Mouse (Mus musculus): Measurements from ENCODE around the gene Bag1. TPM values are rescaled to one million over a fixed set of nuclear protein-coding genes. Genes with fewer than 3 reads are reported as not detected.

Gene Bag1
- polyA plus RNA-seq, 1 experiment from 2014 or later: 128 TPM

- WGBS (ENCODE audit: insufficient replicate concordance): 74% methylated on average over 4 of the region's 4 CpGs
- no peaks in the 10 kb centered on the region for H3K27me3 ChIP-seq (ENCODE audit: insufficient read depth, low read length)
- ATAC-seq (no peak), DNase-seq (no peak)
- no peak for TF ChIP-seq EP300 (IDR thresholded peaks at IDR 0.05; ENCODE audit: low read depth)
- no peak for TF ChIP-seq CTCF (IDR thresholded peaks at IDR 0.05; ENCODE audit: low read depth)
- H3K9me3 ChIP-seq (ENCODE audit: low read length): no peaks in the 10 kb centered on the region
- H3K4me3 ChIP-seq (ENCODE audit: low read depth, low read length): no peak overlapping the region
- H3K9ac ChIP-seq (replicated peaks): no peak overlapping the region
- no peak overlapping the region for H3K4me2 ChIP-seq (ENCODE audit: low read depth, low read length)
- no peaks in the 10 kb centered on the region for H3K4me1 ChIP-seq (ENCODE audit: insufficient read depth)
- no peak overlapping the region for H3K27ac ChIP-seq (ENCODE audit: low read depth)
- H3K36me3 ChIP-seq (replicated peaks; ENCODE audit: insufficient read depth, low read length): no peaks in the 10 kb centered on the region
Observed at GRCm38 (mm10) chr4:40889983-40890382, 58.1 kb downstream of the Bag1 start.

- H3K4me2 ChIP-seq (ENCODE audit: low read depth, low read length): no peak overlapping the region
- H3K9ac ChIP-seq (replicated peaks): no peak overlapping the region
- H3K36me3 ChIP-seq (replicated peaks; ENCODE audit: insufficient read depth, low read length): no peaks in the 10 kb centered on the region
- ATAC-seq (peak; percentile 94), DNase-seq (peak; percentile 46)
- H3K9me3 ChIP-seq (ENCODE audit: low read length): no peaks in the 10 kb centered on the region
- H3K4me1 ChIP-seq (ENCODE audit: insufficient read depth): no peaks in the 10 kb centered on the region
- 39% methylated on average over 3 of the region's 3 CpGs for WGBS (ENCODE audit: insufficient replicate concordance)
- no peaks in the 10 kb centered on the region for H3K27me3 ChIP-seq (ENCODE audit: insufficient read depth, low read length)
- no peak overlapping the region for H3K4me3 ChIP-seq (ENCODE audit: low read depth, low read length)
- H3K27ac ChIP-seq (ENCODE audit: low read depth): peak overlapping the region; percentile 45; the same call in 1 of the 2 replicates
- TF ChIP-seq EP300 (IDR thresholded peaks at IDR 0.05; ENCODE audit: low read depth) (no peak), CTCF (IDR thresholded peaks at IDR 0.05; ENCODE audit: low read depth) (no peak)
Observed at GRCm38 (mm10) chr4:40889252-40889651, 58.8 kb downstream of the Bag1 start.

DNA sequence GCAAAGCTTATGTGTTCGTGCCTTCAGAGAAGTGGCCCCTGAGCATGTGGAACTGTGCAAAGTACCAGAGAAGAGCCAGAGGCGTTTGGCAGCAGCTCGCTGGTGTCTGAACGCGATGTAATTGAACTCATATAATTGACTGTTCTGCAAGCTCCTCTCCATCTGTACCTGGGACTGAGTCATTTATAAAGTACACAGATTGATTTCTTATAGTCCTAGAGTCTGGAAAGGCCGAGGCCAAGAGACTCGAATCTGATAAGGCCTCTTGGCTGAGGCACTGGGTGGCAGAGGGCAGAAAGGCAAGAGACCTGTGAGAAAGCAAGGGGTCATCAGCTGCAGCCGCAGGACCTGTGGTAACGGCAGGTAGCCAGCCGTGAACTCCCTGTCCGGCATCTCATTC lies 59.3 kb downstream of the Bag1 start:
- no peaks in the 10 kb centered on the region for H3K27me3 ChIP-seq (ENCODE audit: insufficient read depth, low read length)
- ATAC-seq (peak; percentile 70), DNase-seq (no peak)
- 72% methylated on average over 11 of the region's 11 CpGs for WGBS (ENCODE audit: insufficient replicate concordance)
- no peak overlapping the region for H3K9ac ChIP-seq (replicated peaks)
- no peaks in the 10 kb centered on the region for H3K4me1 ChIP-seq (ENCODE audit: insufficient read depth)
- no peaks in the 10 kb centered on the region for H3K9me3 ChIP-seq (ENCODE audit: low read length)
- H3K4me2 ChIP-seq (ENCODE audit: low read depth, low read length): no peak overlapping the region
- no peak for TF ChIP-seq CTCF (IDR thresholded peaks at IDR 0.05; ENCODE audit: low read depth)
- TF ChIP-seq EP300 (IDR thresholded peaks at IDR 0.05; ENCODE audit: low read depth): no peak
- H3K27ac ChIP-seq (ENCODE audit: low read depth): peak overlapping the region; percentile 45; the same call in 1 of the 2 replicates
- H3K36me3 ChIP-seq (replicated peaks; ENCODE audit: insufficient read depth, low read length): no peaks in the 10 kb centered on the region
- H3K4me3 ChIP-seq (ENCODE audit: low read depth, low read length): no peak overlapping the region

Small RNA genes within 50 kb of the gene (microRNA-seq; reads per million reads assigned to microRNA genes)
- gene Mir3094: 4.5 reads per million, percentile 6 among the genes with 10 or more reads in this experiment

Other genes with a start within 250 kb of the Bag1 start
- gene Aptx, start 245.1 kb downstream of the Bag1 start, polyA plus RNA-seq (2015; fragmentation: Nextera tagmentation; extraction: Ambion mirVana): 11.6 and 12.0 TPM in 2 replicates
- gene Dnaja1, start 226.1 kb downstream of the Bag1 start, polyA plus RNA-seq (2015; fragmentation: Nextera tagmentation; extraction: Ambion mirVana): 180 and 183 TPM in 2 replicates
- 52.5 and 56.8 TPM in 2 replicates for gene Smu1, start 190.4 kb downstream of the Bag1 start, polyA plus RNA-seq (2015; fragmentation: Nextera tagmentation; extraction: Ambion mirVana)
- gene B4galt1, start 94.3 kb downstream of the Bag1 start, polyA plus RNA-seq (2015; fragmentation: Nextera tagmentation; extraction: Ambion mirVana): 26.4 and 30.2 TPM in 2 replicates
- gene Spink4, start 28.2 kb downstream of the Bag1 start, polyA plus RNA-seq (2015; fragmentation: Nextera tagmentation; extraction: Ambion mirVana): 0.65 and 1.2 TPM in 2 replicates
- 46.6 and 49.3 TPM in 2 replicates for gene Chmp5, start 113 bp upstream of the Bag1 start, polyA plus RNA-seq (2015; fragmentation: Nextera tagmentation; extraction: Ambion mirVana)
- 18.2 and 19.4 TPM in 2 replicates for gene Nfx1, start 22.6 kb upstream of the Bag1 start, polyA plus RNA-seq (2015; fragmentation: Nextera tagmentation; extraction: Ambion mirVana)
- 2.1 and 2.3 TPM in 2 replicates for gene Aqp7, start 99.8 kb upstream of the Bag1 start, polyA plus RNA-seq (2015; fragmentation: Nextera tagmentation; extraction: Ambion mirVana)
- gene Aqp3, start 149.9 kb upstream of the Bag1 start, polyA plus RNA-seq (2015; fragmentation: Nextera tagmentation; extraction: Ambion mirVana): 7.3 and 10.7 TPM in 2 replicates
- 4.3 and 4.7 TPM in 2 replicates for gene Nol6, start 176.2 kb upstream of the Bag1 start, polyA plus RNA-seq (2015; fragmentation: Nextera tagmentation; extraction: Ambion mirVana)
- gene Ube2r2, start 187.4 kb upstream of the Bag1 start, polyA plus RNA-seq (2015; fragmentation: Nextera tagmentation; extraction: Ambion mirVana): 39.4 and 43.9 TPM in 2 replicates

All from liver, postnatal 0 days (tissue).